19 mouse cellular contexts compared by ENCODE assay signal in genomic region chr12:15562826-15563225, GRCm38 (mm10).
DNase-seq lines count a peak whose midpoint lies in the region.
"Had no signal": no experiment of that assay in that cellular context is flagged by ENCODE, and none has a peak within 500 bp of the region (broad histone marks: within the 10 kb centered on the region; RNA-seq: fewer than 3 reads in every experiment).

No protein-coding gene starts in this region.

- H3K9me3 ChIP-seq in embryonic facial prominence, embryonic 10.5 days = no peaks in the 10 kb centered on the region
- H3K9me3 ChIP-seq: embryonic facial prominence, embryonic 12.5 days; embryonic facial prominence, embryonic 15.5 days; hindbrain, embryonic 12.5 days; hindbrain, embryonic 15.5 days had no signal

- H3K4me1 ChIP-seq in embryonic facial prominence, embryonic 10.5 days = peaks cover 8% of the 10 kb centered on the region
- H3K4me1 ChIP-seq: hindbrain, embryonic 15.5 days had no signal

- peak; percentile 6 for DNase-seq in adrenal gland, postnatal 10 days
- DNase-seq in adrenal gland, adult 8-10 months = no peak
- DNase-seq in embryo, embryonic 11 days = peak; percentile 8
- DNase-seq in embryo, embryonic 10 days (ENCODE audit: low spot score) = no peak
- DNase-seq in embryonic facial prominence, embryonic 10.5 days (ENCODE audit: low spot score) = peak; percentile 22
- peak; percentile 48 for DNase-seq in testis, postnatal 14 days (ENCODE audit: low spot score)
- DNase-seq in thymus, postnatal 4 days = no peak
- DNase-seq: adrenal gland, postnatal 25 days; cerebellum, adult 18-20 months; cerebellum, adult 9-10 months; cerebellum, postnatal 14 days; forebrain, postnatal 0 days; gastrocnemius, adult 2 months; gastrocnemius, postnatal 14 days; heart, adult 11 months had no signal

- H3K27ac ChIP-seq in embryonic facial prominence, embryonic 10.5 days (replicated peaks) = no peak overlapping the region
- H3K27ac ChIP-seq: embryonic facial prominence, embryonic 12.5 days; embryonic facial prominence, embryonic 15.5 days; gastrocnemius, adult 2 months; hindbrain, embryonic 12.5 days; hindbrain, embryonic 15.5 days had no signal

- H3K4me3 ChIP-seq in embryonic facial prominence, embryonic 10.5 days = no peak overlapping the region
- H3K4me3 ChIP-seq: embryonic facial prominence, embryonic 12.5 days; embryonic facial prominence, embryonic 15.5 days; gastrocnemius, adult 2 months; hindbrain, embryonic 12.5 days; hindbrain, embryonic 15.5 days had no signal

- whole genome bisulfite sequencing in embryonic facial prominence, embryonic 10.5 days = 55% methylated on average over 4 of the region's 4 CpGs

- no peaks in the 10 kb centered on the region for H3K27me3 ChIP-seq in embryonic facial prominence, embryonic 10.5 days (replicated peaks; ENCODE audit: low read depth, poor library complexity, severe bottlenecking)
- H3K27me3 ChIP-seq: embryonic facial prominence, embryonic 12.5 days; embryonic facial prominence, embryonic 15.5 days; hindbrain, embryonic 12.5 days; hindbrain, embryonic 15.5 days had no signal

- H3K36me3 ChIP-seq in embryonic facial prominence, embryonic 10.5 days (replicated peaks) = no peaks in the 10 kb centered on the region
- H3K36me3 ChIP-seq: embryonic facial prominence, embryonic 12.5 days; embryonic facial prominence, embryonic 15.5 days; hindbrain, embryonic 12.5 days; hindbrain, embryonic 15.5 days had no signal

Comparison
In these comparisons a context has a peak if more than half of its experiments do, and no peak if none do; other contexts are left out.
1. DNase-seq: peak in adrenal gland, postnatal 10 days (single experiment), embryo, embryonic 11 days (single experiment), embryonic facial prominence, embryonic 10.5 days (single experiment) and testis, postnatal 14 days (single experiment); none in adrenal gland, adult 8-10 months (single experiment), embryo, embryonic 10 days (single experiment) and thymus, postnatal 4 days (single experiment).